Comparison of ENCODE assay signal across 27 mouse cellular contexts in the genomic region with DNA sequence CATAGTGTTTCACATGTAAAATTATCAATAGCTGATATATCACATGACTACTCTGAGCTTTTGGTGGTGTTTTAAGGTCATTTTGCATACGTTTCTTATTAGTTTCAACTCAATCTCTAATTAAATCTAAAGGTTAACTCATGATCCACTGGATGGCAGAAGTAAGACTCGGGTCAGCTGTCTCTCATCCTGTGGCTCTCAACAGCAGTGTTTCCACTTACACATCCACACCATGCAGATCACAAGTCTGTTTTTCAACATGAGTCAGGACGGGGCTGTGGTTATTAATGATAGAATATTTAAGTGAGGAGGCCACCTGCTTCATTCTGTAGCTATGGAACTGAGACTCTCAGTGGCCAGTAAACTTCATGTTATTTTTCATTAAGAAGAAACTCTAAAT. TPM values are rescaled to one million over a fixed set of nuclear protein-coding genes. Genes with fewer than 3 reads are reported as not detected.
"Had no signal": no experiment of that assay in that cellular context is flagged by ENCODE, and none has a peak within 500 bp of the region (broad histone marks: within the 10 kb centered on the region; RNA-seq: fewer than 3 reads in every experiment).

No protein-coding gene starts in this region.

- H3K4me2 ChIP-seq: heart, embryonic 11.5 days; heart, embryonic 13.5 days; heart, embryonic 15.5 days; hindbrain, embryonic 13.5 days; hindbrain, embryonic 15.5 days; kidney, embryonic 15.5 days; limb, embryonic 13.5 days; limb, embryonic 15.5 days; liver, embryonic 12.5 days had no signal

- H3K9me3 ChIP-seq: heart, embryonic 13.5 days; heart, embryonic 15.5 days; hindbrain, embryonic 13.5 days; hindbrain, embryonic 15.5 days; kidney, embryonic 15.5 days; limb, embryonic 13.5 days; limb, embryonic 15.5 days; liver, embryonic 12.5 days had no signal

- H3K27ac ChIP-seq: heart, embryonic 13.5 days; heart, embryonic 15.5 days; hindbrain, embryonic 13.5 days; hindbrain, embryonic 15.5 days; hindbrain, postnatal 0 days; kidney, embryonic 15.5 days; kidney, postnatal 0 days; limb, embryonic 13.5 days; limb, embryonic 15.5 days; liver, embryonic 12.5 days; liver, embryonic 14.5 days had no signal

- H3K4me3 ChIP-seq: heart, embryonic 13.5 days; heart, embryonic 15.5 days; hindbrain, embryonic 13.5 days; hindbrain, embryonic 15.5 days; kidney, embryonic 15.5 days; limb, embryonic 13.5 days; limb, embryonic 15.5 days; liver, embryonic 12.5 days had no signal

- ATAC-seq: hindbrain, postnatal 0 days; intestine, embryonic 16.5 days; liver, embryonic 12.5 days had no signal

- H3K9ac ChIP-seq: heart, embryonic 13.5 days; heart, embryonic 15.5 days; hindbrain, embryonic 13.5 days; hindbrain, embryonic 15.5 days; kidney, embryonic 15.5 days; limb, embryonic 13.5 days; limb, embryonic 15.5 days; liver, embryonic 12.5 days; liver, embryonic 14.5 days had no signal

- H3K4me1 ChIP-seq: heart, embryonic 13.5 days; heart, embryonic 15.5 days; hindbrain, embryonic 13.5 days; hindbrain, embryonic 15.5 days; kidney, embryonic 15.5 days; limb, embryonic 13.5 days; limb, embryonic 15.5 days had no signal

- H3K27me3 ChIP-seq: heart, embryonic 13.5 days; heart, embryonic 15.5 days; hindbrain, embryonic 13.5 days; hindbrain, embryonic 15.5 days; kidney, embryonic 15.5 days; limb, embryonic 13.5 days; limb, embryonic 15.5 days; liver, embryonic 12.5 days had no signal

- DNase-seq: gastrocnemius, postnatal 14 days; gastrocnemius, postnatal 36 days; heart, adult 18-20 months; heart, postnatal 14 days; heart, postnatal 36 days; kidney, adult 11 months; kidney, adult 2 months; kidney, adult 9 months; kidney, postnatal 14 days; kidney, postnatal 36 days; layer of hippocampus, adult 9-11 months; layer of hippocampus, postnatal 36 days; left cerebral cortex, postnatal 4 days had no signal

- H3K36me3 ChIP-seq: heart, embryonic 13.5 days; heart, embryonic 15.5 days; hindbrain, embryonic 13.5 days; hindbrain, embryonic 15.5 days; kidney, embryonic 15.5 days; limb, embryonic 13.5 days; limb, embryonic 15.5 days; liver, embryonic 12.5 days had no signal

RNA-seq across cellular contexts. Expression of a gene that starts 9.4 kb away (rescaled TPM):
- polyA plus RNA-seq: heart, embryonic 11.5 days; heart, embryonic 13.5 days; heart, postnatal 0 days; hindbrain, embryonic 13.5 days; hindbrain, embryonic 15.5 days; hindbrain, postnatal 0 days; kidney, embryonic 15.5 days; kidney, postnatal 0 days had no signal
